Mouse (Mus musculus) forelimb bud, embryonic 11.5 days (tissue): ENCODE data around the gene A630076J17Rik.

Experiments
- DNase-seq: peaks from one replicate; pipeline ENCODE4 v3.0.0-alpha.2; 2012; ENCODE audit warnings: low read depth, low spot score

A630076J17Rik gene

GRCm38 (mm10) chr3:107275996-107276395 is 45.6 kb downstream of the A630076J17Rik start:
- no peak for DNase-seq

- DNase-seq: no peak
Observed at GRCm38 (mm10) chr3:107276626-107277025, 46.2 kb downstream of the A630076J17Rik start.

GRCm38 (mm10) chr3:107278479-107279269 is 48.3 kb downstream of the A630076J17Rik start, which contains the start of gene Lamtor5:
Gene Lamtor5 (plus strand): TSS chr3:107278858.
- DNase-seq: peak; percentile 91
